Mouse (Mus musculus): ENCODE results near the gene Lrmda.

DNA sequence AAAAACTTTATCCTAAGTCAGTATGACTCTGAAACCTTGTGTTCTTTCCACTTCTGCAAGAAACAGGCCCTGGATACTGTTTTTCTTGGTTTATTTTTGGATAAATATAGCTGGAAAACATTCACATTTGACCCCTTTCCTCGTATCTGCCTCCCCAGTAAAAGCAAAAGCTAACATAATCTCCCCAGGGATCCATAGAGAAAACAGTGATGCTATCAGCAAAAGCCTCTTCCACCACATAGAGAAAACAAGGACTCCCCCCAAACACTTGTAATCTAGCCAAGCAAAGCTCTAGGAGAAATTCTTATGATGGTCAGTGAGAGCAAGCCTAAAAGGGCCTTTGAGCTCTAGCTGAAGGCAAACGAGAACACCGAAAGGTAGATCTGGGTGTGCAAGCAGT lies 309.7 kb downstream of the Lrmda start:
- TF ChIP-seq CTCF (IDR thresholded peaks at IDR 0.05; ENCODE audit: low read depth) (no peak), EP300 (IDR thresholded peaks at IDR 0.05; ENCODE audit: low read depth) (no peak)

Measured in heart, postnatal 0 days (tissue).